Mouse (Mus musculus) heart, postnatal 14 days (tissue): ENCODE measurements around the gene Rpp30. TPM values are rescaled to one million over a fixed set of nuclear protein-coding genes. Genes with fewer than 3 reads are reported as not detected.

ENCODE experiments used
- DNase-seq, 2 experiments: peaks; one replicate each; pipeline ENCODE4 v3.0.0; 2021 to 2022
- intact Hi-C: fragments of 180-260 bp; cut with DNase I; formaldehyde crosslinking; loops from one replicate; pipeline ENCODE4 v1.15.1; 2025
- total RNA-seq, 2 experiments: library from RNA; stranded (reverse); gene quantifications; 2 replicates each; pipeline ENCODE4 v1.2.3; 2021

Rpp30 gene
- total RNA-seq, 2 experiments from 2014 or later: 11.2 to 12.7 TPM

DNA sequence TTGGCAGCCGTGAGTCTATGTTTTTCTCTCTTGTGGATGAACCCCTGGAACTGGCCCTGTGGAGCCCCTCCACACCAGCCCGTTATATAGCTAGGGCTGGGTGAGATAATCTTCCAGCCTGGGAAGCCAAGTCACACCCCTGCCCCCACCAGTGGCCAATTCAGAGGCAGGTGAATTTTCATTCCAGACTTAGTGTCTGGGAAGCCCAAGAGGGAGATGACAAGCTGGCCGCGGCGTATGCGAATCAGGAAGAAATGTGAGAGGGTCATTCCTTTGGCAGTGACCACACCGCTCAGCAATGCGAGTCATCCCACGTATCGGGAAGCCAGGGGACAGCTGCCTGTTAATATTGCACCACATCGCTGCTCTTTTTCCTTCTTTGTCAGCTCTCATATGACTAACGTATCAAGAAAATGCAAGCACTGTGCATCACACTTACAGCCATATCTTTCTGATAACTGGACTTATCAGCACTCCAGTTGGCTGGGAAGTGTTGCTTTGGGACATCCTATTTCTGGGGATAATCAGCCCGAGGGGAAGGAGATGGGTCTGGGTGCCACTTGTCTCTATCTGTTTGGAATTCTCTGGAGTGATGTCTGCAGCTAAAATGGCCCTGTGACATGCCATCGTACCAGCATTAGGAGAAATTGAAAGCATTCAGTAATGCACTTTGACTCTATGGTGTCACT is 36.4 kb downstream of the Rpp30 start, which contains the start of gene Ankrd1:
Gene Ankrd1, minus strand, starts transcription at position 317 of the 689 bp plus-strand sequence.
- intact Hi-C loops: loop anchor here (5.0 kb wide), 1 partner anchor 147 kb away; no protein-coding TSS in a partner anchor
- peak; percentile 27 to 57 for DNase-seq

DNA sequence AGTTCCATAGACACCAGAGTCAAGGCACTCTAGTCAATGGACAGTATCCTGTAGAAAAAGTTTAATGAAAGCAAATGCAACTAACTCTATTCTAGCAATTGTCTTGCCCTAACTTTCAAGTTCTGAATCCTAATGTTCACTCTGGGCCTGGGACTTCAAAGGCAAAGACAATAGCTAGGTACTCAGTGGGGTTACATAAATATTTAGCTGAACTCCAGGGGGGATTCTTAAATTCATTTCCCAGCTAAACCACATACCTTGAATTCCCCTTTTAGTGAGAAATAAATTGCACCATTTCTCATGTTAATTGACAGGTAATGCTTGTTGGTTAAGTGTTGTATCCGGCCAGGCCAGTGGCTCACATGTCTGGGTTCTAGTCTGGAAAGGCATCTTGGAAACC is 40.7 kb downstream of the Rpp30 start:
- intact Hi-C loops: no loop called here
- DNase-seq: no peak

DNA sequence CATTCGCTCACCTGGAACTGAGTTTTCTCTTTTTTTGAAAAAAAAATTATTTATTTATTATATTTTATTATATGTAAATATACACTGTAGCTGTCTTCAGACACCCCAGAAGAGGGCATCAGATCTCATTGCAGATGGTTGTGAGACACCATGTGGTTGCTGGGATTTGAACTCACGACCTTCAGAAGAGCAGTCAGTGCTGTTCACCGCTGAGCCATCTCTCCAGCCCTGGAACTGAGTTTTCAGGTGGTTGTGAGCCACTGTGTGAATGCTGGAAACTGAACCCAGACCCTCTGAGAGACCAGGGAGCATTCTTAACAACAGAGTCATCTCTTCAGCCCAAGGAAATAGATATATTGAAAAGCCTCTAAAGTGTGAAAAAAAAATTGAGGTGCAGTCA is 44.9 kb downstream of the Rpp30 start:
- intact Hi-C loops: no loop called here
- DNase-seq: no peak

DNA sequence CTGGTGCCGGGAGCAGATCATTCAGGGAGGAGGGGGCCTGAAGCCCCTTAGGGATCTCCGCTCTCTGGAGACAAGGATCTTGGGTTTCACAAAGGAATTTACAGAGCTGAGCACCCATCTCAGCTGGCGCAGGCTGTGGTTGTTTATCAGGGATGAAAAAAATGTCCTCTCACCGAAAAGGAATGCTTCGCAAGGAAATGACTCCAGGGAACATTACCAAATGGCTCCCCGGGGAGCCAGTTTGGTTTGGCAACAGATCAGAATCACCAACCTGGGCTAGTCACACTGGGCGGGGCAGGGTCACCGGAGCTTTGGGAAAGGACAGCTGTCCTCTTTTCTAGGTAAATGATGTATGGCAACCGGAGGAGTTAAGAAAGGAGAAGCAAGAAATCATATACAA is 45.7 kb downstream of the Rpp30 start:
- peak in 1 of 2 experiments; percentile 42 for DNase-seq
- intact Hi-C loops: no loop called here

DNA sequence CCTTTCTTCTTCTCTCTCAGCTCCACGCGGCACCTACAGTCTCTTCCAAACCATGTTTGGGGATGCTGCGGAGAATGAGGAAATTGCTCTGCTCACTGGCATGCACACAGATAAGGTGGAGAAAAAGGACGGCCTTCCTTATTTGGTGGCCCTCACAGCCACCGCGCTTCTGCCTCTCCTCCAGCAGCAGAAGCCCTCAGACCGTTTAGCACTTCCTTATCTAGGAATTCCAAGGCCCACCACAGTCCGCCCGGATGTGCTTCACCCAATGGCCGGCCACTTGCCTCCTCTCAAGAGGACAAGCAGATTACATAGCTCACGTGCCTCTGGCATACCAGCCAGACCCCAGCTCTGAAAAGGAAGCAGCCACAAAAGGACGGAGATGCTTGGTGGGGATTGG is 46.1 kb downstream of the Rpp30 start:
- intact Hi-C loops: no loop called here
- DNase-seq: peak in 1 of 2 experiments; percentile 32

DNA sequence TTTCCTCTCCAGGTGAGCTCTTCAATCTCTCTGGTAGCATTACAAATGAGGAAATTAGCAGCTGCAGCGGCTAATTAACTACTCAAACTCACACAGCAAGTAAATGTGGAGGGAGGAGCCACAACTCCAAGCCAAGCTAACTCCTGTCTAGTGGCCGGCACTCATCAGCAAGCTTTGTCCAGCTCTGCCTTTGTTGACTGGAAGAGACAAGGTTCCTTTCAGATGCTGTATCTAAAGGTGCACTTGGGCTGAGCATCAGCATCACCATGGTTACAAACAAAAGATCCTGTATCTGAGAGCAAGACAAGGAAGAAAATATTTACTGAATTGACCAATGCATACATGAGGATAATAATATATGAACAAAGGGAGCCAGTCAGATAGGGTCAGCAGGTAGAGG is 46.7 kb downstream of the Rpp30 start:
- DNase-seq: no peak
- intact Hi-C loops: no loop called here

DNA sequence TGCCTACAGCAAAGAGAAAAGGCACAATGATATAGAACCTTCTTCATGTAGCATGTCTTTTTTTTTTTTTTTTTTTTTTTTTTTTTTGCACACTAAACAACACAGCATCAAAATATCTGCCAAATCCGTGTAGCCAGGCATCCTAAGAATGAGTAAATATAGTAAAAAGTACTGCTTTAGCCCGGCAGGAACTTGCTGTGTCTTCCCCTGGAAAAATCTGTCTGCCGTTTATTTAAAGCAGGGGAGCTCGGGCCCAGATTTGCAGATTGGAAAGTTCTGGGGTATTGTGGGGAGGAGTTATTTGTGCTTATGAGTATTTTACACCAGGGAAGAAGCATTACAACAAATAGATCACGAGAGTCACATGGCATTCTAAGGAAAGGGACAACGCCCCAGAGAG is 48.5 kb downstream of the Rpp30 start:
- DNase-seq: no peak
- intact Hi-C loops: no loop called here

DNA sequence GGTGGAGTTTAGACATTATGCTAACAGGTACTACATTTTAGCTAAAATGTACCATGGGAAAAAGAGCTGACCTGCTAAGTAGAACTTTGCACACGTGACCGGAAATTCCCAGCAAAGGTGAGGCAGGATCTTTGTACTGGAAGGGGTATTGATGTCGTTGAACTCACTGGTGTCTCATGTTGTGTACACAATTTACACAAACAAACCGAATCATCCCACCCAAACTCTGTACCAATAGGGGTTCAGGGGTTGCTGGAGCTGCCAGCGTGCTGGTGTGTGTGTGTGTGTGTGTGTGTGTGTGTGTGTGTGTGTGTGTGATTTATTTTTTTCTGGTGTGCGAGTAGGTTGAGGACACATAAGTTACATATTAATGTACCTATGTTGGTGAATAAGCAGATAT is 49.5 kb downstream of the Rpp30 start:
- intact Hi-C loops: no loop called here
- DNase-seq: no peak

DNA sequence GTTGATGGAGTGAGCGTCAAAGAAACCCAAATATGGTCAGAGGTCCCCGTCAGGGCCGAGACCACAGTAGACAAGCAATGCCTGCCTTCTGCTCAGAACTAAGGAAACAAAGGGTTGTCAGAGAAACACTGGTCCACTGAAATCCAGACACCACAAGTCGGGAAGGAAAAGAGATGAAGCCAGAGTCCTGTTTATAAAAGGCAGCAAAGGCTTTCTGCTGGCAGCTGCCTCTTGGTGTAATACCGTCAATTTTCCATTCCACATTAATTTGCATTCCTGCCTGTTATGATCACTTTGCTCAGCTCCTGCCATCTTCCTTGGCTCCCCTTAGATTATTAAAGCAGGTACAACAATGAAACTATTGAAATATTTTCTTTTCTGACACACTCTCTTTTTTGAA is 50.2 kb downstream of the Rpp30 start:
- intact Hi-C loops: no loop called here
- DNase-seq: no peak

DNA sequence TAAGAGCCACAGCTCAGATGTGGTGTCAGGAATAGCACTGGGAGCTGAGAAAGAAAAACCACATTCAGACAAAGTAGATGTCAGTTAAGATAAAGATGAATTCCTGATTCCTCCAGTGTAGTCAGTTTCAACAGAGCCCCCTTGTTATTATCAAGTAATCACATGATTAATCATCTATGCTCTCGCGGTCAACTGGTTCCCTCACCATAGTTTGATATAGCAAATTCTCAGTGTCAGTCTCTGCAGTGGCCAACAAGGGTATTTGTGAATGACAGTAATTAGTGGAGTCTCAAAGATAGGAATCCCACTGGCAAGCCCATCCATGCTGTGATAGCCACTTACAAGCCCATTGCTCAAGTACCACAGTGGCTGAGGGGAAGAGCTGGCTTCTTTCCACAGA is 60.1 kb downstream of the Rpp30 start:
- intact Hi-C loops: no loop called here
- DNase-seq: no peak

DNA sequence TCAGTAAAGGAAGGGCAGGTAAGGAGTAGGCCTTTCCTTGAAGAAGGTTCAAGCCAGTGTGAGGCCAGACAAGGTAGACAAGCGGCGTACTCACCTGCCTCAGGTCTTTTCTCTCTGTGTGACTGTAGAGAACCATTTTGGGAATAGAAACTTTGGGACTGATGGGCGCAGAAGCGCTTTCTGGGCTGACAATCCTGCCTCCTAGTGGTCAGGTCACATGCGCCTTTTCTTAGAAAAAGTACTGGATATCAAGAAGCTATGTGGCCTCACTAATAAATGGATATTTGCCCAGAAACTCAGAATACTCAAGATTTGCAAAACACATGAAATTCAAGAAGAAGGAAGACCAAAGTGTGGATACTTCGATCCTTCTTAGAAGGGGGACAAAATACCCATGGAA is 65.1 kb downstream of the Rpp30 start:
- no peak for DNase-seq

DNA sequence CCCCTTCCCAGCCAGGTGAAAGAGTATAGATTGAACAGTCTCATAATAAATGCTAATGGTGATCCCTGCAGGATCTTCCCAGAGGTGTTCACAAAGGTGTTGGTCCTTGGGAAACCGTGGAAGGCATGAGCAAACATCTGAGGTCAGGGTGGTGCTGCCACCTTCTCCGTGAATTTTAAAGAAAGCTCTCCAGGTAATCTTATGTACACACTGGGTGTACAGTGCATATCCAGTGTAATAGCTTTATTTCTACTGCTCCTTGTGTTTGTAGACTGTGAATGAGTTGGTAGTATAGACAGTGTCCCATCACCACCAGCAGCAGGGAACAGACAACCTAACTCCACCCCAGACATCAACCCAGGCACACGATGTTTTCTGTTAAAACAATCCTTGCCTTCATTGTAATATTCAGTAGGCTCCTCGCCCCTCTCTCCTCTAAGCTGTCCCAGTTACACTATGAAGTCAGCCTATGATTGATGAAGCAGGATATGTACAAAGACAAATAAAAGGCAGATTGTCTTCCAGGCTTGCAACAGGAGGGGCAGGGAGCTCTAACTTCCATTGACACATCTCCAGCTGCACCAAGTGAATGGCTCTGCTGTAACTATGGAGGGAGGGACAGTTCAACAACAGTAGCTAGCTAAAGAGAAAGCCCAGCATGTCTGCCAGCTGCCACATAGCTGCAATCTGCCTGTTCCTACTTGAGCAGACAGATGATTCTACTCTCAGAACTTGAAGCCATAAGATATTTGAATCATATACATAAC is 66.9 kb downstream of the Rpp30 start:
- DNase-seq: no peak
- intact Hi-C loops: no loop called here

More for the DNA sequence above, 65.1 kb downstream of the Rpp30 start:
- intact Hi-C loops: no loop called here

Other genes starting within 250 kb of the Rpp30 start
- under 1 TPM; 0.43 to 0.83 TPM for gene Htr7, start 26.2 kb upstream of the Rpp30 start, total RNA-seq
- 100 to 1,000 TPM; 169 to 276 TPM for gene Ankrd1, start 36.4 kb downstream of the Rpp30 start, total RNA-seq